Mouse (Mus musculus) E14TG2a.4 (cell line): ENCODE measurements around the gene Parp6.

ENCODE experiments used
- CTCF ChIP-seq: conservative IDR thresholded peaks from 2 replicates; pipeline ENCODE4 v1.5.1; 2014; ENCODE audit warnings: low read length
- POU5F1 ChIP-seq: IDR thresholded peaks from 2 replicates; pipeline ENCODE4 v1.6.1; 2014; ENCODE audit warnings: low read length, borderline replicate concordance

- no peak for TF ChIP-seq CTCF
- no peak for TF ChIP-seq POU5F1
These were observed 56.3 kb downstream of the Parp6 start for GRCm38 (mm10) chr9:59673427-59673826.
